Mouse (Mus musculus) hindbrain, embryonic 12.5 days (tissue): ENCODE measurements around the gene Pla2g2e. TPM values are rescaled to one million over a fixed set of nuclear protein-coding genes. Genes with fewer than 3 reads are reported as not detected.

ENCODE experiments used
- ATAC-seq: fragments of 200-750 bp; cut with Nextera tagmentation; 2 replicates; pipeline ENCODE4 v1.8.0; 2017; ENCODE audit warnings: moderate TSS enrichment; ENCODE audit not compliant: low FRiP score
- H3K27ac ChIP-seq: fragments of 300-500 bp; sonication (generic); 2 replicates; pipeline ENCODE4 v1.5.1; 2016; ENCODE audit warnings: mild to moderate bottlenecking
- H3K27me3 ChIP-seq: fragments of 300-500 bp; sonication (generic); 2 replicates; pipeline ENCODE4 v1.6.1; 2016; ENCODE audit warnings: mild to moderate bottlenecking
- H3K36me3 ChIP-seq: fragments of 300-500 bp; sonication (generic); 2 replicates; pipeline ENCODE4 v1.6.1; 2016; ENCODE audit warnings: mild to moderate bottlenecking
- H3K4me1 ChIP-seq: fragments of 300-500 bp; sonication (generic); 2 replicates; pipeline ENCODE4 v1.6.1; 2016
- H3K4me2 ChIP-seq: fragments of 300-500 bp; sonication (generic); replicated peaks from 2 replicates; pipeline ENCODE4 v1.6.1; 2016; ENCODE audit warnings: mild to moderate bottlenecking
- H3K4me3 ChIP-seq: fragments of 300-500 bp; sonication (generic); 2 replicates; pipeline ENCODE4 v1.5.1; 2016; ENCODE audit warnings: mild to moderate bottlenecking
- H3K9ac ChIP-seq: fragments of 300-500 bp; sonication (generic); 2 replicates; pipeline ENCODE4 v1.6.1; 2016; ENCODE audit warnings: mild to moderate bottlenecking, moderate library complexity
- H3K9me3 ChIP-seq: fragments of 300-500 bp; sonication (generic); replicated peaks from 2 replicates; pipeline ENCODE4 v1.6.1; 2016; ENCODE audit warnings: mild to moderate bottlenecking
- WGBS: fragments of 180-500 bp; shearing (Covaris S2); methylation state at CpG from one replicate; pipeline ENCODE4 v1.1.7; 2016; 5-methylcytosine and 5-hydroxymethylcytosine counted together
- polyA plus RNA-seq: library from polyadenylated mRNA; unstranded; fragments of >200 nt; fragmentation: Nextera tagmentation; extraction: Ambion mirVana; gene quantifications from 2 replicates; pipeline ENCODE4 v1.2.1, GENCODE M21; 2016

The Pla2g2e gene
- polyA plus RNA-seq = not detected in 2 replicates

- no peaks in the 10 kb centered on the region for H3K9me3 ChIP-seq
- no peak within 1 kb of the TSS for H3K27ac ChIP-seq
- H3K36me3 ChIP-seq = no peaks in the 10 kb centered on the region
- peaks cover 15% of the 10 kb centered on the region for H3K4me1 ChIP-seq
- peaks cover 8% of the 10 kb centered on the region; the same call in 1 of the 2 replicates for H3K27me3 ChIP-seq
- no peak for ATAC-seq
- 84% methylated on average over 4 of the region's 4 CpGs for WGBS
- H3K4me3 ChIP-seq = no peak within 1 kb of the TSS
- no peak within 1 kb of the TSS for H3K9ac ChIP-seq
- no peak within 1 kb of the TSS for H3K4me2 ChIP-seq
Observed at GRCm38 (mm10) chr4:138877731-138878130, at the start of gene Pla2g2e. Gene Pla2g2e, plus strand, starts transcription at chr4:138877942.

- H3K4me2 ChIP-seq = no peak overlapping the region
- ATAC-seq = no peak
- H3K4me1 ChIP-seq = no peaks in the 10 kb centered on the region
- H3K4me3 ChIP-seq = no peak overlapping the region
- no peaks in the 10 kb centered on the region for H3K27me3 ChIP-seq
- no peak overlapping the region for H3K9ac ChIP-seq
- peaks cover 20% of the 10 kb centered on the region; the same call in 1 of the 2 replicates for H3K9me3 ChIP-seq
- H3K27ac ChIP-seq = no peak overlapping the region
- H3K36me3 ChIP-seq = no peaks in the 10 kb centered on the region
- 85% methylated on average over 6 of the region's 6 CpGs for WGBS
Observed at GRCm38 (mm10) chr4:138839806-138840205, 37.9 kb upstream of the Pla2g2e start.

GRCm38 (mm10) chr4:138840726-138841125 lies 37.0 kb upstream of the Pla2g2e start:
- Histone ChIP-seq H3K4me2 (no peak overlapping the region), H3K36me3 (no peaks in the 10 kb centered on the region), H3K4me3 (no peak overlapping the region), H3K27ac (no peak overlapping the region), H3K4me1 (no peaks in the 10 kb centered on the region), H3K9me3 (peaks cover 25% of the 10 kb centered on the region; the same call in 1 of the 2 replicates), H3K27me3 (no peaks in the 10 kb centered on the region), H3K9ac (no peak overlapping the region)
- 78% methylated on average over 8 of the region's 8 CpGs for WGBS
- no peak for ATAC-seq

GRCm38 (mm10) chr4:138841386-138841785 lies 36.4 kb upstream of the Pla2g2e start:
- Histone ChIP-seq H3K9me3 (peaks cover 25% of the 10 kb centered on the region; the same call in 1 of the 2 replicates), H3K4me1 (no peaks in the 10 kb centered on the region), H3K9ac (no peak overlapping the region), H3K27ac (no peak overlapping the region), H3K4me3 (no peak overlapping the region), H3K36me3 (no peaks in the 10 kb centered on the region), H3K27me3 (no peaks in the 10 kb centered on the region), H3K4me2 (no peak overlapping the region)
- 93% methylated on average over 7 of the region's 7 CpGs for WGBS
- no peak for ATAC-seq

- H3K9ac ChIP-seq = no peak overlapping the region
- ATAC-seq = 0 out of 2 replicates have a peak, but pooled peaks have one; percentile 38
- H3K4me2 ChIP-seq = no peak overlapping the region
- H3K9me3 ChIP-seq = no peaks in the 10 kb centered on the region
- 8% methylated on average over 4 of the region's 4 CpGs for WGBS
- no peaks in the 10 kb centered on the region for H3K4me1 ChIP-seq
- no peak overlapping the region for H3K4me3 ChIP-seq
- H3K36me3 ChIP-seq = no peaks in the 10 kb centered on the region
- peaks cover 5% of the 10 kb centered on the region for H3K27me3 ChIP-seq
- no peak overlapping the region for H3K27ac ChIP-seq
Observed at GRCm38 (mm10) chr4:138851463-138851862, 26.3 kb upstream of the Pla2g2e start.

- WGBS = 83% methylated on average over 6 of the region's 6 CpGs
- no peak overlapping the region for H3K4me3 ChIP-seq
- no peaks in the 10 kb centered on the region for H3K4me1 ChIP-seq
- peaks cover 5% of the 10 kb centered on the region for H3K27me3 ChIP-seq
- H3K9ac ChIP-seq = no peak overlapping the region
- no peaks in the 10 kb centered on the region for H3K9me3 ChIP-seq
- H3K27ac ChIP-seq = no peak overlapping the region
- ATAC-seq = no peak
- H3K36me3 ChIP-seq = no peaks in the 10 kb centered on the region
- no peak overlapping the region for H3K4me2 ChIP-seq
Observed at GRCm38 (mm10) chr4:138852961-138853360, 24.8 kb upstream of the Pla2g2e start.

GRCm38 (mm10) chr4:138855092-138855632 lies 22.6 kb upstream of the Pla2g2e start:
- Histone ChIP-seq H3K9ac (no peak overlapping the region), H3K4me1 (peaks cover 4% of the 10 kb centered on the region; the same call in 1 of the 2 replicates), H3K9me3 (no peaks in the 10 kb centered on the region), H3K27ac (no peak overlapping the region), H3K27me3 (peaks cover 5% of the 10 kb centered on the region), H3K36me3 (no peaks in the 10 kb centered on the region), H3K4me3 (no peak overlapping the region), H3K4me2 (no peak overlapping the region)
- no peak for ATAC-seq
- 90% methylated on average over 9 of the region's 9 CpGs for WGBS

- no peak for ATAC-seq
- Histone ChIP-seq H3K9me3 (no peaks in the 10 kb centered on the region), H3K27ac (no peak overlapping the region), H3K4me2 (no peak overlapping the region), H3K27me3 (peaks cover 5% of the 10 kb centered on the region), H3K36me3 (no peaks in the 10 kb centered on the region), H3K4me1 (peaks cover 6% of the 10 kb centered on the region; the same call in 1 of the 2 replicates), H3K9ac (no peak overlapping the region), H3K4me3 (no peak overlapping the region)
- WGBS = 26% methylated on average over 7 of the region's 7 CpGs
Observed at GRCm38 (mm10) chr4:138856491-138856890, 21.3 kb upstream of the Pla2g2e start.

- Histone ChIP-seq H3K9ac (no peak overlapping the region), H3K27me3 (peaks cover 3% of the 10 kb centered on the region), H3K4me3 (no peak overlapping the region), H3K4me1 (peaks cover 6% of the 10 kb centered on the region; the same call in 1 of the 2 replicates), H3K9me3 (no peaks in the 10 kb centered on the region), H3K4me2 (no peak overlapping the region), H3K36me3 (no peaks in the 10 kb centered on the region), H3K27ac (no peak overlapping the region)
- 90% methylated on average over 10 of the region's 10 CpGs for WGBS
- no peak for ATAC-seq
Observed at GRCm38 (mm10) chr4:138857576-138857975, 20.2 kb upstream of the Pla2g2e start.

GRCm38 (mm10) chr4:138858446-138858845 lies 19.3 kb upstream of the Pla2g2e start:
- no peaks in the 10 kb centered on the region for H3K9me3 ChIP-seq
- H3K4me3 ChIP-seq = no peak overlapping the region
- H3K4me2 ChIP-seq = no peak overlapping the region
- no peak overlapping the region for H3K27ac ChIP-seq
- WGBS = 83% methylated on average over 15 of the region's 15 CpGs
- H3K4me1 ChIP-seq = peaks cover 6% of the 10 kb centered on the region; the same call in 1 of the 2 replicates
- no peak for ATAC-seq
- H3K27me3 ChIP-seq = no peaks in the 10 kb centered on the region
- H3K36me3 ChIP-seq = no peaks in the 10 kb centered on the region
- H3K9ac ChIP-seq = no peak overlapping the region

GRCm38 (mm10) chr4:138859245-138859644 lies 18.5 kb upstream of the Pla2g2e start:
- Histone ChIP-seq H3K36me3 (no peaks in the 10 kb centered on the region), H3K4me3 (peak overlapping the region; percentile 14), H3K9ac (no peak overlapping the region), H3K4me2 (peak overlapping the region; percentile 40), H3K4me1 (peaks cover 6% of the 10 kb centered on the region; the same call in 1 of the 2 replicates), H3K27ac (no peak overlapping the region), H3K9me3 (no peaks in the 10 kb centered on the region), H3K27me3 (no peaks in the 10 kb centered on the region)
- 22% methylated on average over 9 of the region's 9 CpGs for WGBS
- 0 out of 2 replicates have a peak, but pooled peaks have one; percentile 66 for ATAC-seq

GRCm38 (mm10) chr4:138859728-138860127 lies 18.0 kb upstream of the Pla2g2e start:
- Histone ChIP-seq H3K36me3 (no peaks in the 10 kb centered on the region), H3K4me2 (peak overlapping the region; percentile 40), H3K27me3 (no peaks in the 10 kb centered on the region), H3K4me1 (peaks cover 6% of the 10 kb centered on the region; the same call in 1 of the 2 replicates), H3K27ac (no peak overlapping the region), H3K9ac (no peak overlapping the region), H3K4me3 (peak overlapping the region; percentile 14), H3K9me3 (no peaks in the 10 kb centered on the region)
- WGBS = 8% methylated on average over 13 of the region's 13 CpGs
- peak; percentile 87 for ATAC-seq
